Mouse (Mus musculus): ENCODE results near the gene Tas2r119. TPM values are rescaled to one million over a fixed set of nuclear protein-coding genes. Genes with fewer than 3 reads are reported as not detected.

Gene Tas2r119
- polyA plus RNA-seq, 1 experiment from 2014 or later, result not detected

DNA sequence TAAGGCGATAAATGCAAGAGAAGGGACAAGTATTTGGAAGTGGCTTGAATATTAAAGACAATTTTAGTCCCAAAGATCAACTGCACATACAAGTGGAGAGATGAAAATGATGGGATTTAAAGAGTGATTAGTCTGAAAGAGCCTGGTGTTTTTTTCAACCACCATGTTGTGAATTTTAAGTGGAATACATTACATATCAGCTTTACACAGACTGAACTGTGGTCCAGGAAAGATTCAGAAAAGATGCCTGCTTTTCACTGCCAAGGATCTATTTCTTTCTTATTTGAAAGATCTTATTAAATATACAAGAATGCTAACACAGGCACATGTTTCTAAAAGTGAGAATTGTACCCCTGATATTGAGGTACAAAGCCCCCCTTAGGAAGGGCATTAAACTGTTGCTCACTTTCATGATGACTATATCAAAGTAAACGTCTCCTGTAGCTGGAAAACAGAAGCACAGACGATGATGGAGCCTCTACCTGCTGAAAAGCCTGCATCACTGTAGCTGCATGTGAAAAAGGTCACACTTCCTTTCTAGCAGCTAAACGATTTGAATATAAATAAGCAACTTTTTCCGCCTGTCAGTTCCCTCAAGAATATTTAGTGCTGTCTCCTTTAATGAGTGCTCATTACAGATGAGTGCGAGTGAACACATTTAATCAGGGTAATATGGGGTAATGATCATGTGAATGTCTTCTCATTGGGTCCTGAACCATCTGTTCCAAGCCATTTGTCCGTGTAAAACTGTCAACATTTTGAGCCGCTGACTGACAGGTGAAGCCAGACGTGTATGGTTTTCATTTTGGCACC is 4.7 kb upstream of the Tas2r119 start:
- H3K4me1 ChIP-seq (ENCODE audit: control insufficient read depth, insufficient read depth, low read length), result no peaks in the 10 kb centered on the region
- no peaks in the 10 kb centered on the region for H3K27me3 ChIP-seq (ENCODE audit: control insufficient read depth, insufficient read depth, low read length)
- H3K4me2 ChIP-seq (ENCODE audit: low read depth, severe bottlenecking), result no peak overlapping the region
- no peak overlapping the region for H3K9ac ChIP-seq (ENCODE audit: low read length)
- no peaks in the 10 kb centered on the region for H3K9me3 ChIP-seq (ENCODE audit: control insufficient read depth, low read length)
- no peak for ATAC-seq (ENCODE audit: insufficient number of reproducible peaks, low FRiP score, low TSS enrichment, low read depth)
- H3K4me3 ChIP-seq (ENCODE audit: low read depth, low read length), result no peak overlapping the region
- H3K36me3 ChIP-seq (ENCODE audit: control insufficient read depth, insufficient read depth, low read length), result no peaks in the 10 kb centered on the region
- WGBS, result 57% methylated on average over 9 of the region's 9 CpGs
- no peak overlapping the region for H3K27ac ChIP-seq (replicated peaks; ENCODE audit: low read depth, low read length)
- no peak for DNase-seq (ENCODE audit: low spot score)

GRCm38 (mm10) chr15:32172988-32173329 is 4.1 kb upstream of the Tas2r119 start:
- no peak overlapping the region for H3K9ac ChIP-seq (ENCODE audit: low read length)
- no peak overlapping the region for H3K4me3 ChIP-seq (ENCODE audit: low read depth, low read length)
- no peaks in the 10 kb centered on the region for H3K9me3 ChIP-seq (ENCODE audit: control insufficient read depth, low read length)
- DNase-seq (ENCODE audit: low spot score), result no peak
- no peaks in the 10 kb centered on the region for H3K36me3 ChIP-seq (ENCODE audit: control insufficient read depth, insufficient read depth, low read length)
- WGBS, result 65% methylated on average over 2 of the region's 2 CpGs
- H3K27ac ChIP-seq (replicated peaks; ENCODE audit: low read depth, low read length), result no peak overlapping the region
- H3K4me1 ChIP-seq (ENCODE audit: control insufficient read depth, insufficient read depth, low read length), result no peaks in the 10 kb centered on the region
- no peaks in the 10 kb centered on the region for H3K27me3 ChIP-seq (ENCODE audit: control insufficient read depth, insufficient read depth, low read length)
- H3K4me2 ChIP-seq (ENCODE audit: low read depth, severe bottlenecking), result no peak overlapping the region
- no peak for ATAC-seq (ENCODE audit: insufficient number of reproducible peaks, low FRiP score, low TSS enrichment, low read depth)

DNA sequence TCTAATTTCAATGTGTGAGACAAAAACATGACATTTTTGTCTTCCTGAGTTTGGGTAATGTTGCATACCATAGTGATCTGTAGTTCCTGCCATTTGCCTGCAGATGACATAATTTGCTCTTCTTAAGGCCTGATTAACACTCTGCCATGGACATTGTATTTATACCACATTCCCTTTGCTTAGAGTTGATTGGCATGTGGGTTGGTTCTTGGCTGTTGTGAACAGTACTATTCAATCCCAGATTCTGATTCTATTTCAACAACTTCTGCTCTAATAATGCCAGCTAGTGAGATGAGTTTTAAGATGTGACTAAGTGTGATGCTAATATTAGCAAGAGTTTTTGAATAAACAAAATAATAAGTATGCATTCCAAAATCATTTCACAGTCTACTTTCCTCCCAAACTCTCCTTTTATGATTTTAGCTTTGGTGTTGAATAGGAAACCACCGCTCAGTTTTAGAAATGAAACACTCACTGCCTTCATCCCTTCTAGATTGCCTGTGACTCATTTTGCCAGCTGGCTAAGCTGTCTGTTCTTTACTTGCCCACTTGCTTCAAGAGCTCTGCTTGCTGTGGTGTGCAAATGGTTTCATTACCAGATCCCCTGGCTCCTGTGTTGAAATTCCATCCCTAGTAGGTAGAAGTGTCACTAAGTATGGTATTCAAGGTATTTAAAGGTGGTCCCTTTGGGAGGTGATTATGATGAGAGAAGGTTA is 3.1 kb downstream of the Tas2r119 start:
- Histone ChIP-seq H3K4me3 (ENCODE audit: low read depth, low read length) (no peak overlapping the region), H3K36me3 (ENCODE audit: control insufficient read depth, insufficient read depth, low read length) (no peaks in the 10 kb centered on the region), H3K4me2 (ENCODE audit: low read depth, severe bottlenecking) (no peak overlapping the region), H3K4me1 (ENCODE audit: control insufficient read depth, insufficient read depth, low read length) (no peaks in the 10 kb centered on the region), H3K27ac (replicated peaks; ENCODE audit: low read depth, low read length) (no peak overlapping the region), H3K9me3 (ENCODE audit: control insufficient read depth, low read length) (no peaks in the 10 kb centered on the region), H3K27me3 (ENCODE audit: control insufficient read depth, insufficient read depth, low read length) (no peaks in the 10 kb centered on the region), H3K9ac (ENCODE audit: low read length) (no peak overlapping the region)
- ATAC-seq (ENCODE audit: insufficient number of reproducible peaks, low FRiP score, low TSS enrichment, low read depth) (no peak), DNase-seq (ENCODE audit: low spot score) (no peak)
- 92% methylated on average over 1 of the region's 1 CpGs for WGBS

DNA sequence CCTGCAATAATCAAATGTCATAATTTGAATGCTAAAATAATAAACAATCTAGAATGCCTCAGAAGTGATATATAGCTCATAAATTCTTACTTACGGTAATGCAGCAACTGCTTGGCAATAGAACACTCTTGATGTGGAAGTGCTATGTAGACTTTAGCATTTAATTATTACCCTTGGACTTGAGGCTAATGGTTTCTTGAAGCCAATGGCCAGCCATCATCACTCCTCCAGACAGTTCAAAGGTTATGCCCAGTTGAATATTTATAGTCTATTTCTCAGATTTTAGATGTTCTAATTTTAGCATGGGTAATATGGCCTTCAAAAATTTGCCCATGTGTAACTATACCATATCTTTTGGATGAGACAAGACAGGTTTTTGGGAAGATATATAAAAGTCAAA is 4.9 kb downstream of the Tas2r119 start:
- no peak for DNase-seq (ENCODE audit: low spot score)
- no peak overlapping the region for H3K9ac ChIP-seq (ENCODE audit: low read length)
- no peak overlapping the region for H3K27ac ChIP-seq (replicated peaks; ENCODE audit: low read depth, low read length)
- 95% methylated on average over 1 of the region's 1 CpGs for WGBS
- no peaks in the 10 kb centered on the region for H3K4me1 ChIP-seq (ENCODE audit: control insufficient read depth, insufficient read depth, low read length)
- no peaks in the 10 kb centered on the region for H3K27me3 ChIP-seq (ENCODE audit: control insufficient read depth, insufficient read depth, low read length)
- ATAC-seq (ENCODE audit: insufficient number of reproducible peaks, low FRiP score, low TSS enrichment, low read depth), result no peak
- no peaks in the 10 kb centered on the region for H3K36me3 ChIP-seq (ENCODE audit: control insufficient read depth, insufficient read depth, low read length)
- no peak overlapping the region for H3K4me3 ChIP-seq (ENCODE audit: low read depth, low read length)
- H3K9me3 ChIP-seq (ENCODE audit: control insufficient read depth, low read length), result no peaks in the 10 kb centered on the region
- no peak overlapping the region for H3K4me2 ChIP-seq (ENCODE audit: low read depth, severe bottlenecking)

DNA sequence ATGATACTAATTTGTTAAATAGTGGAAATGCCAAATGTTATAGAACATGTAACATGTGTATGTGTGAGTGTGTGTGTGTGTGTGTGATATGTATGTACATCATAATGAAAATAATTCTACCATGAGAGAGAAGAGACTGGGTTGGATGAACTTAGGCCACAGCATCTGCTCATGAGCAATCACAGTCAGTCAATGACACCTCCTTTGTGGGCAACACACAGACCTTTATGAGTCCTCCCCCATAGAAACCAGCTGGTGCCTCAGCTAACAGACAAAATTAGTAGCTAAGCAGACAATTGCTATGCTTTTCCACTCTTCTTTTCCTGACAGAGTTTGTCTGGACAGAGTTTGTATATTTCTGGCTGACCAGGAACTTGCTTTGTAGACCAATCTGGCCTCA is 7.9 kb downstream of the Tas2r119 start:
- Histone ChIP-seq H3K4me1 (ENCODE audit: control insufficient read depth, insufficient read depth, low read length) (no peaks in the 10 kb centered on the region), H3K9ac (ENCODE audit: low read length) (no peak overlapping the region), H3K36me3 (ENCODE audit: control insufficient read depth, insufficient read depth, low read length) (no peaks in the 10 kb centered on the region), H3K9me3 (ENCODE audit: control insufficient read depth, low read length) (no peaks in the 10 kb centered on the region), H3K27me3 (ENCODE audit: control insufficient read depth, insufficient read depth, low read length) (no peaks in the 10 kb centered on the region), H3K4me3 (ENCODE audit: low read depth, low read length) (no peak overlapping the region), H3K4me2 (ENCODE audit: low read depth, severe bottlenecking) (no peak overlapping the region), H3K27ac (replicated peaks; ENCODE audit: low read depth, low read length) (no peak overlapping the region)
- ATAC-seq (ENCODE audit: insufficient number of reproducible peaks, low FRiP score, low TSS enrichment, low read depth) (no peak), DNase-seq (ENCODE audit: low spot score) (no peak)

GRCm38 (mm10) chr15:32189879-32190278 is 12.8 kb downstream of the Tas2r119 start:
- no peak for ATAC-seq (ENCODE audit: insufficient number of reproducible peaks, low FRiP score, low TSS enrichment, low read depth)
- no peaks in the 10 kb centered on the region for H3K4me1 ChIP-seq (ENCODE audit: control insufficient read depth, insufficient read depth, low read length)

GRCm38 (mm10) chr15:32190436-32190835 is 13.3 kb downstream of the Tas2r119 start:
- WGBS, result 89% methylated on average over 6 of the region's 6 CpGs
- H3K4me1 ChIP-seq (ENCODE audit: control insufficient read depth, insufficient read depth, low read length), result no peaks in the 10 kb centered on the region
- H3K4me2 ChIP-seq (ENCODE audit: low read depth, severe bottlenecking), result no peak overlapping the region
- DNase-seq (ENCODE audit: low spot score) (no peak), ATAC-seq (ENCODE audit: insufficient number of reproducible peaks, low FRiP score, low TSS enrichment, low read depth) (no peak)
- no peak overlapping the region for H3K9ac ChIP-seq (ENCODE audit: low read length)
- H3K27ac ChIP-seq (replicated peaks; ENCODE audit: low read depth, low read length), result no peak overlapping the region
- H3K36me3 ChIP-seq (ENCODE audit: control insufficient read depth, insufficient read depth, low read length), result no peaks in the 10 kb centered on the region
- no peaks in the 10 kb centered on the region for H3K27me3 ChIP-seq (ENCODE audit: control insufficient read depth, insufficient read depth, low read length)
- no peaks in the 10 kb centered on the region for H3K9me3 ChIP-seq (ENCODE audit: control insufficient read depth, low read length)
- no peak overlapping the region for H3K4me3 ChIP-seq (ENCODE audit: low read depth, low read length)

More at GRCm38 (mm10) chr15:32189879-32190278, 12.8 kb downstream of the Tas2r119 start:
- no peak overlapping the region for H3K4me2 ChIP-seq (ENCODE audit: low read depth, severe bottlenecking)
- WGBS, result 85% methylated on average over 3 of the region's 3 CpGs
- H3K4me3 ChIP-seq (ENCODE audit: low read depth, low read length), result no peak overlapping the region
- no peaks in the 10 kb centered on the region for H3K9me3 ChIP-seq (ENCODE audit: control insufficient read depth, low read length)
- no peak overlapping the region for H3K9ac ChIP-seq (ENCODE audit: low read length)
- DNase-seq (ENCODE audit: low spot score), result no peak
- no peaks in the 10 kb centered on the region for H3K27me3 ChIP-seq (ENCODE audit: control insufficient read depth, insufficient read depth, low read length)
- no peak overlapping the region for H3K27ac ChIP-seq (replicated peaks; ENCODE audit: low read depth, low read length)
- H3K36me3 ChIP-seq (ENCODE audit: control insufficient read depth, insufficient read depth, low read length), result no peaks in the 10 kb centered on the region

GRCm38 (mm10) chr15:32192948-32193347 is 15.9 kb downstream of the Tas2r119 start:
- Histone ChIP-seq H3K27me3 (ENCODE audit: control insufficient read depth, insufficient read depth, low read length) (no peaks in the 10 kb centered on the region), H3K4me1 (ENCODE audit: control insufficient read depth, insufficient read depth, low read length) (no peaks in the 10 kb centered on the region), H3K27ac (replicated peaks; ENCODE audit: low read depth, low read length) (no peak overlapping the region), H3K4me3 (ENCODE audit: low read depth, low read length) (no peak overlapping the region), H3K9me3 (ENCODE audit: control insufficient read depth, low read length) (no peaks in the 10 kb centered on the region), H3K36me3 (ENCODE audit: control insufficient read depth, insufficient read depth, low read length) (no peaks in the 10 kb centered on the region), H3K9ac (ENCODE audit: low read length) (no peak overlapping the region), H3K4me2 (ENCODE audit: low read depth, severe bottlenecking) (no peak overlapping the region)
- DNase-seq (ENCODE audit: low spot score) (no peak), ATAC-seq (ENCODE audit: insufficient number of reproducible peaks, low FRiP score, low TSS enrichment, low read depth) (no peak)
- whole genome bisulfite sequencing, result 78% methylated on average over 1 of the region's 1 CpGs
